Mouse (Mus musculus): ENCODE measurements around the gene Nkpd1. TPM values are rescaled to one million over a fixed set of nuclear protein-coding genes. Genes with fewer than 3 reads are reported as not detected.

Nkpd1 gene
- polyA plus RNA-seq, 1 experiment from 2014 or later = 0.17 TPM

DNA sequence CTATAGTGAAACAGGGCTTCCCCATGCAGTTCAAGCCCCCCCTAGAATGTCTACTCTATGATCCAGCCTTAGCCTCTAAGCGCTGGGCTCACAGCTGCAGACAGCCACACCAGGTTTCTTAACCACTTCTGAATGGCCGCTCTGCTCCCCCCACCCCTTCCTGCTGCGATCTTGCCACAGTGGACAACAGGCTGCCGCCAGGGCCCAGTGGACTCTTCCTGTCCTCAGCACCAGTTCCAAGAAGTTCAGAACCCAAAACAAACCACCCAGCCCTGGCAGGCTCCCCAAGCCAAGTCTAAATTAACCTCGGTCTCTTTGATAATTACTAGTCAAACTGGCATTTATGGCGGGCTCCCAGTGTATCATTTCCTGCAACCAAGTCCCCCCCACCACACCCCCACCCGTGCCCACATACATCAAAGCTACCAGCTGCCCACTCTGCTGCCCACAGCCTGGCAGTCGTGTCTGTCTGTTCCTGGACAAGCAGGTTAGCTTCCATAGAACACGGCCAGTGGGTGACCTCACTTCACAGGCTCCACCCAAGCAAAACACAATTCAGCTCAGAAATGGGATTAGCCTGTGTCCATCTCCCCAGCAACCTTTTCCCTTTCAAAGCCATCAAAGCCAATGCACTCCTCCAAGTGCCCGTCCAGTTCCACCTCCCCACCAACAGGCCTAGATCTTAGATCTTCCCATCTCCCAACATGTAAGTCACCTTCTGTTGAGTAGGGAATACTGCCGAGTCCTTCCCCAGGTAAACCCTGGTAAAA, 43.0 kb downstream of the Nkpd1 start:
- Histone ChIP-seq H3K4me3 (ENCODE audit: low read depth, low read length) (peak overlapping the region; percentile 85), H3K27me3 (ENCODE audit: control insufficient read depth, insufficient read depth, low read length) (no peaks in the 10 kb centered on the region), H3K27ac (ENCODE audit: low read depth, low read length) (no peak overlapping the region), H3K9me3 (ENCODE audit: control insufficient read depth, low read length) (no peaks in the 10 kb centered on the region), H3K36me3 (ENCODE audit: control insufficient read depth, insufficient read depth, low read length) (peaks cover 8% of the 10 kb centered on the region), H3K4me1 (replicated peaks; ENCODE audit: control insufficient read depth, insufficient read depth, low read length) (peaks cover 10% of the 10 kb centered on the region), H3K4me2 (replicated peaks; ENCODE audit: low read depth, low read length) (peak overlapping the region; percentile 96), H3K9ac (ENCODE audit: low read depth, low read length) (peak overlapping the region; percentile 81)
- ATAC-seq (ENCODE audit: low FRiP score) (no peak), DNase-seq (ENCODE audit: low spot score) (peak; percentile 28)
- 30% methylated on average over 11 of the region's 11 CpGs for WGBS

DNA sequence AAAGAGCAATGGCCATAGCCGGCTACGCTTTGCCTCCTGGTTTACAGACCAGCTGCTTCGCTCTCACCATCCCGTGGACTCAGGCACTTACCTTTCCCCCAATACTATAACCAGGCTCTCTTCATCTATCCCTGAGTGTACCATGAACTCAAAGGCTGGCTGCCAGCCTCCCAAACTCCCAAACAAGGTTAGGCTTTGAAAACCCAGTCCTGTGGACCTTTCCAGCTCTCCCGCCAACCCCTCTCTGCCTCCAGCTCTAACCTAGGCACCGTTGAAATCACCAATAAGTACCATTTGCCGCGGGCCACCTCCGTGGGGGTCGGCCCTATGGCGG, 43.8 kb downstream of the Nkpd1 start:
- Histone ChIP-seq H3K9ac (ENCODE audit: low read depth, low read length) (peak overlapping the region; percentile 81), H3K27ac (ENCODE audit: low read depth, low read length) (peak overlapping the region; percentile 76; the same call in 1 of the 2 replicates), H3K36me3 (ENCODE audit: control insufficient read depth, insufficient read depth, low read length) (peaks cover 8% of the 10 kb centered on the region), H3K4me2 (replicated peaks; ENCODE audit: low read depth, low read length) (peak overlapping the region; percentile 96), H3K27me3 (ENCODE audit: control insufficient read depth, insufficient read depth, low read length) (no peaks in the 10 kb centered on the region), H3K4me1 (replicated peaks; ENCODE audit: control insufficient read depth, insufficient read depth, low read length) (peaks cover 10% of the 10 kb centered on the region), H3K4me3 (ENCODE audit: low read depth, low read length) (peak overlapping the region; percentile 85), H3K9me3 (ENCODE audit: control insufficient read depth, low read length) (no peaks in the 10 kb centered on the region)
- DNase-seq (ENCODE audit: low spot score) (no peak), ATAC-seq (ENCODE audit: low FRiP score) (no peak)
- WGBS = under 1% methylated on average over 11 of the region's 11 CpGs

DNA sequence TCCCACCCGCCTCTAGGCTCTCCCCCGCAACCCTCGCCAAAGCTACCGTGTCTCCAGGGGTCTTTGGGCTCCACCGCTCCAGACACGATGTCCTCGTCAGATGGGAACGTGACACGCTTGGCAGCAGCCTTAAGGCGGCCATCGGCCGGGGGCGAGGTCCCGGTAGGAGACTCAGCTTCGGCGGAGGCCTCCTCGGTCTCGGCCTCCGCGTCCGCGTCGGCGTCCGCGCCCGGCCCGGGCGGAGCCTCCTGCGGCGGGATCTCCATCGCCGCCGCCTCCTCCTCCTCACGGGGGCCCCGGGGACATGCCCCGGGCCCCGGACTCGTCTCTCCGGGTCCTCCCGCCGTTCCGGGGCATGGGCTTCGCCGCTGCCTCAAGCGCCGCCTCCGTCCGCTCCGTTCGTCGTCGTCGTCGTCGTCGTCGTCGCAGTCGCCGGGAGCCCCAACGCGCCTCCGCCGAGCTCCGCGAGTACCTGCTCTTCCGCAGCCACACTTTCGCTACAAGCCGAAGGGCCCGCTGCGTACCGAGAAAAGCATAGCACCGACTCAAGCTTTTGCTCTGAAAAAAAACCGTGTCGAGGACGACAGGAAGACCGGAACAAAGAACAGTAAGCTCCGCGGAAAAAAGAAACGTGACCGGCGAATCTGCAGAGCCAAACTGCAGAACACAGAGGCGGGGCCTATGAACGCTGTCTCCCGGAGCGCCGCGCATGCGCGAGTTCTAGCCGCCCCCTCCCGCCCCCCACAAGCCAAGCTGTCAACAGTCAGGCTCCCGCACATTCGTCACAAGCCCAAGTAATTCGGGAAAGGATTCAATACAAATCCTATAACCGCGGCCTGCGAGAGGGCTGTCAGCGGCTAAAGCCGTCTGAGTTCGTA, 44.4 kb downstream of the Nkpd1 start:
- Histone ChIP-seq H3K27ac (ENCODE audit: low read depth, low read length) (peak overlapping the region; percentile 76), H3K9ac (ENCODE audit: low read depth, low read length) (peak overlapping the region; percentile 81), H3K4me3 (ENCODE audit: low read depth, low read length) (peak overlapping the region; percentile 85), H3K9me3 (ENCODE audit: control insufficient read depth, low read length) (no peaks in the 10 kb centered on the region), H3K4me1 (replicated peaks; ENCODE audit: control insufficient read depth, insufficient read depth, low read length) (peaks cover 10% of the 10 kb centered on the region), H3K36me3 (ENCODE audit: control insufficient read depth, insufficient read depth, low read length) (peaks cover 8% of the 10 kb centered on the region), H3K4me2 (replicated peaks; ENCODE audit: low read depth, low read length) (peak overlapping the region; percentile 96), H3K27me3 (ENCODE audit: control insufficient read depth, insufficient read depth, low read length) (no peaks in the 10 kb centered on the region)
- under 1% methylated on average over 102 of the region's 102 CpGs for WGBS
- DNase-seq (ENCODE audit: low spot score) (peak; percentile 98), ATAC-seq (ENCODE audit: low FRiP score) (peak; percentile 93)

DNA sequence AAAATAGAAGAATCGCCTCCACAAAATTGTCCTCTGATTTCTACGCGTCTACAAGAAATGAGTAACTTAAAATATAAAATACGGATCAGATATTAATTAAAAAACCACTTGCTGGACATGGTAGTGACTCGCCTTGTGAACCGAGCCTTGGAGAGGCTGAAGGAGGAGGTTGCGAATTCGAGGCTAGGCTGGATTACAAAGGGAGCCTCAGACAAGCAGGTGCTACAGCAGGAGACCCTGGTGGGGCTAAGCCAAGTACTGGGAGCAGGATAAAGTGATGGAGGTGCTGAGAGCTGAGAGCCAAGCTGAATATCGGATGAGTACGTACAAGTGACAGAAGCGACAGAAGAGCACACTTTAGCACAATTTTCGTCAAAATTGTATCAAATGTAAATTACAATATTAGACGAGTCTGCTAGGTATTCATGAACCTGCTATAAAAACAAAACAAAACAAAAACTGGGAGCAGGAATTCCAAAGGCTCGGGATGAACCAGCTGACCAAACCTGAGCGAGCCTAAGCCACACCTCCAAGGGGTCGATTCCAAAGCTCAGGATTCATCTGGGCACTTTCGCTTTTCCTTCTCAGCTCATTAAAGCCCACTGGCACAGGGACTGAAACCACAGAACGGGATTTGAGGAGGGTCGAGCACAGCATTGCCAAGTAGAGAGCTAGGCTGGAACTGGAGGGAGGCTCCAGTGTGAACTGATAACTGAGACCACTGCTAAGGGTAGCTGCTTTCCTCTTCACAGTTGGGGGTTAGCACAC, 45.2 kb downstream of the Nkpd1 start, which contains the start of gene Ppp1r37:
TSS of gene Ppp1r37 (minus strand) at position 434 of the 768 bp plus-strand sequence.
- H3K4me3 ChIP-seq (ENCODE audit: low read depth, low read length) = peak within 1 kb of the TSS; percentile 85
- H3K4me1 ChIP-seq (replicated peaks; ENCODE audit: control insufficient read depth, insufficient read depth, low read length) = peaks cover 10% of the 10 kb centered on the region
- 5% methylated on average over 19 of the region's 19 CpGs for WGBS
- peak within 1 kb of the TSS; percentile 81 for H3K9ac ChIP-seq (ENCODE audit: low read depth, low read length)
- peak within 1 kb of the TSS; percentile 76 for H3K27ac ChIP-seq (ENCODE audit: low read depth, low read length)
- no peaks in the 10 kb centered on the region for H3K27me3 ChIP-seq (ENCODE audit: control insufficient read depth, insufficient read depth, low read length)
- DNase-seq (ENCODE audit: low spot score) (peak; percentile 54), ATAC-seq (ENCODE audit: low FRiP score) (peak; percentile 48; the same call in 1 of the 2 replicates)
- H3K9me3 ChIP-seq (ENCODE audit: control insufficient read depth, low read length) = no peaks in the 10 kb centered on the region
- H3K4me2 ChIP-seq (replicated peaks; ENCODE audit: low read depth, low read length) = peak within 1 kb of the TSS; percentile 96
- peaks cover 8% of the 10 kb centered on the region for H3K36me3 ChIP-seq (ENCODE audit: control insufficient read depth, insufficient read depth, low read length)

DNA sequence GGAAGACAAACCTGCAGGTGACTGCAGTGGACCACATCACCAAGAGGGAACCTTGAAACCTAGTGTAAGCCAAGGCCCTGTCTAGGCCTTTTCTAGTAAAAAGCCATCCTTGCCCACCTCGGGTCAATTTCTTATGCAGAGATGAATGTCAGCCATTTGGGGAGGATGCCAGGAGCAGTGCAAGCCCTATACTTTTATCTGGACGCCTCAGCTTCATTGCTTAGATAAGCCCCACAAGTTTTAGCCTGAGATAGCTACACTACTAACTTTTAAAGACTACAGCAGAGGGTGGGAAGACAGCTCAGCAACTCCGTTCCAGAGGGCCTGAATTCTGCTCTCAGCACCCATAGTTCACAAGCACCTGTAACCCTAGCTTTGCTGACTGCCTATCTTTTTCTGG, 46.2 kb downstream of the Nkpd1 start:
- ATAC-seq (ENCODE audit: low FRiP score) = no peak
- Histone ChIP-seq H3K4me1 (replicated peaks; ENCODE audit: control insufficient read depth, insufficient read depth, low read length) (peaks cover 10% of the 10 kb centered on the region), H3K9me3 (ENCODE audit: control insufficient read depth, low read length) (no peaks in the 10 kb centered on the region), H3K4me2 (replicated peaks; ENCODE audit: low read depth, low read length) (no peak overlapping the region), H3K36me3 (ENCODE audit: control insufficient read depth, insufficient read depth, low read length) (peaks cover 12% of the 10 kb centered on the region), H3K9ac (ENCODE audit: low read depth, low read length) (no peak overlapping the region), H3K4me3 (ENCODE audit: low read depth, low read length) (no peak overlapping the region), H3K27me3 (ENCODE audit: control insufficient read depth, insufficient read depth, low read length) (no peaks in the 10 kb centered on the region), H3K27ac (ENCODE audit: low read depth, low read length) (no peak overlapping the region)
- 90% methylated on average over 3 of the region's 3 CpGs for WGBS
- no peak for DNase-seq (ENCODE audit: low spot score)

DNA sequence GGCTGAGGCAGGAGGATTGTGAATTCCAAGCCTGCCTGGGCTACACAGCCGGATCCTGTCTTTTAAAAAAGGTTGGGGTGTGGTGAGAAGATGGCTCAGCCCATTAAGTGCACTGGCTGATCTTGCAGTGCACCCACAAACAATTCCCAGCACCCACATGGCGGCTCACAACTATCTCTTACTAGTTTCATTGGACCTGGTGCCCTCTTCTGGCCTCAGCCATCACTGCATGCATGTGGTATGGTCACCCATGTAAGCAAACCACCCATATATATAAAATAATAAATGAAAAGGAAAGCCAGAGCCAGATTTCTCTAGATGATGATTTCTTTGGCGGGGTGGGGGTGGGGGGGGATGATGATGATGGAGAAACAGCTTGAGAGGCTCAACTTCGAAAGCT, 46.8 kb downstream of the Nkpd1 start:
- no peak for ATAC-seq (ENCODE audit: low FRiP score)
- DNase-seq (ENCODE audit: low spot score) = no peak
- peaks cover 13% of the 10 kb centered on the region for H3K36me3 ChIP-seq (ENCODE audit: control insufficient read depth, insufficient read depth, low read length)
- H3K9ac ChIP-seq (ENCODE audit: low read depth, low read length) = no peak overlapping the region
- H3K27ac ChIP-seq (ENCODE audit: low read depth, low read length) = no peak overlapping the region
- H3K9me3 ChIP-seq (ENCODE audit: control insufficient read depth, low read length) = no peaks in the 10 kb centered on the region
- no peak overlapping the region for H3K4me2 ChIP-seq (replicated peaks; ENCODE audit: low read depth, low read length)
- H3K27me3 ChIP-seq (ENCODE audit: control insufficient read depth, insufficient read depth, low read length) = no peaks in the 10 kb centered on the region
- H3K4me3 ChIP-seq (ENCODE audit: low read depth, low read length) = no peak overlapping the region
- H3K4me1 ChIP-seq (replicated peaks; ENCODE audit: control insufficient read depth, insufficient read depth, low read length) = peaks cover 10% of the 10 kb centered on the region
- WGBS = 85% methylated on average over 4 of the region's 4 CpGs

DNA sequence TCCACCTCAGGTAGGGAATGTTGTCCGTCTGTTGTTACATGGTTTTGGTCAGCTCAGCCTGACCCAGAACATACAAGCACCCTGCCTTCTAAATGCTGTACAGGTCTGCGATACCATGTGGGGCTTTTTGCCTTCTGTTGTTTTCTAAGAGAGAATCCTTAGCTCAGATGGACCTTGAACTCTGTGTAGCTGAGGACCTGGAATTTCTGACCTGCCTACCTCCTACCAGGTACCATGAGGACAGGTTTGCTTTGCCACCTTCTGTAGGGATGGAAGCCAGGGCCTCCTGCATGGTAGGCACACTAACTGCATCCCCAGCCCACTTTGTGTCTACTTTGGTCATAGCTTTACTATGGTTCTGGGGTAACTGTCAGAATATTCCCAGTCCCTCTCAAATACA, 48.2 kb downstream of the Nkpd1 start:
- peaks cover 3% of the 10 kb centered on the region; the same call in 1 of the 2 replicates for H3K4me1 ChIP-seq (replicated peaks; ENCODE audit: control insufficient read depth, insufficient read depth, low read length)
- no peak overlapping the region for H3K4me2 ChIP-seq (replicated peaks; ENCODE audit: low read depth, low read length)
- H3K9me3 ChIP-seq (ENCODE audit: control insufficient read depth, low read length) = no peaks in the 10 kb centered on the region
- H3K36me3 ChIP-seq (ENCODE audit: control insufficient read depth, insufficient read depth, low read length) = peaks cover 13% of the 10 kb centered on the region
- H3K27ac ChIP-seq (ENCODE audit: low read depth, low read length) = no peak overlapping the region
- no peaks in the 10 kb centered on the region for H3K27me3 ChIP-seq (ENCODE audit: control insufficient read depth, insufficient read depth, low read length)
- ATAC-seq (ENCODE audit: low FRiP score) (no peak), DNase-seq (ENCODE audit: low spot score) (no peak)
- H3K4me3 ChIP-seq (ENCODE audit: low read depth, low read length) = no peak overlapping the region
- 98% methylated on average over 2 of the region's 2 CpGs for WGBS
- no peak overlapping the region for H3K9ac ChIP-seq (ENCODE audit: low read depth, low read length)

DNA sequence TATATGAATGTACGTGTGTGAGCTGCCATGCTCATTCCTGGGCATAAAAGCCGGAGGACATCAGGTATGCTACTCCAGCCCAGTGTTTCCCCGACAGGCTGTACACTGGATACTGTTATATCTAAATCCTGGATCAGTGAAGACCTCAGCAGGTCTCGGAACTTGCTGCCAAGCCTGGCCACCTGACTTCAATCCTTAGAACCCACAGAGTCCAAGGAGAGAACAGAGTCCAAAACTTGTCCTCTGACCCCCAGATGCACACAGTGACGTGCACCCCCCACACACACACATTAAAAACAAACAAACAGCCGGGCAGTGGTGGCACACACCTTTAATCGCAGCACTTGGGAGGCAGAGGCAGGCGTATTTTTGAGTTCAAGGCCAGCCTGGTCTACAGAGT, 49.8 kb downstream of the Nkpd1 start:
- no peak overlapping the region for H3K27ac ChIP-seq (ENCODE audit: low read depth, low read length)
- no peak overlapping the region for H3K4me2 ChIP-seq (replicated peaks; ENCODE audit: low read depth, low read length)
- H3K4me3 ChIP-seq (ENCODE audit: low read depth, low read length) = no peak overlapping the region
- no peak overlapping the region for H3K9ac ChIP-seq (ENCODE audit: low read depth, low read length)
- H3K27me3 ChIP-seq (ENCODE audit: control insufficient read depth, insufficient read depth, low read length) = no peaks in the 10 kb centered on the region
- DNase-seq (ENCODE audit: low spot score) = no peak
- no peak for ATAC-seq (ENCODE audit: low FRiP score)
- WGBS = 94% methylated on average over 8 of the region's 8 CpGs
- H3K4me1 ChIP-seq (replicated peaks; ENCODE audit: control insufficient read depth, insufficient read depth, low read length) = peaks cover 6% of the 10 kb centered on the region; the same call in 1 of the 2 replicates
- peaks cover 13% of the 10 kb centered on the region for H3K36me3 ChIP-seq (ENCODE audit: control insufficient read depth, insufficient read depth, low read length)
- H3K9me3 ChIP-seq (ENCODE audit: control insufficient read depth, low read length) = no peaks in the 10 kb centered on the region
